Mouse (Mus musculus) midbrain, embryonic 13.5 days (tissue): ENCODE measurements at regions not wholly inside any gene's neighbourhood (a gene's known extent, or its start where the extent isn't known, plus 50 kb on each side); places are given as distances from the start of the nearest gene placed in this dataset.

Source experiments
- ATAC-seq: fragments of 200-750 bp; cut with Nextera tagmentation; 2 replicates; pipeline ENCODE4 v1.8.0; 2017; ENCODE audit warnings: mild to moderate bottlenecking, moderate TSS enrichment, moderate library complexity
- H3K27ac ChIP-seq: fragments of 300-500 bp; sonication (generic); 2 replicates; pipeline ENCODE4 v1.5.1; 2015; ENCODE audit warnings: inconsistent platforms, mild to moderate bottlenecking, moderate library complexity
- H3K27me3 ChIP-seq: fragments of 300-500 bp; sonication (generic); 2 replicates; pipeline ENCODE4 v1.6.1; 2015; ENCODE audit warnings: mild to moderate bottlenecking, inconsistent platforms
- H3K36me3 ChIP-seq: fragments of 300-500 bp; sonication (generic); 2 replicates; pipeline ENCODE4 v1.6.1; 2015; ENCODE audit warnings: mild to moderate bottlenecking, inconsistent platforms
- H3K4me1 ChIP-seq: fragments of 300-500 bp; sonication (generic); replicated peaks from 2 replicates; pipeline ENCODE4 v1.6.1; 2015; ENCODE audit warnings: inconsistent platforms
- H3K4me2 ChIP-seq: fragments of 300-500 bp; sonication (generic); replicated peaks from 2 replicates; pipeline ENCODE4 v1.6.1; 2015; ENCODE audit warnings: moderate library complexity, mild to moderate bottlenecking, inconsistent platforms
- H3K4me3 ChIP-seq: fragments of 300-500 bp; sonication (generic); replicated peaks from 2 replicates; pipeline ENCODE4 v1.5.1; 2015; ENCODE audit warnings: mild to moderate bottlenecking, inconsistent platforms
- H3K9ac ChIP-seq: fragments of 300-500 bp; sonication (generic); replicated peaks from 2 replicates; pipeline ENCODE4 v1.6.1; 2015; ENCODE audit warnings: mild to moderate bottlenecking, inconsistent platforms
- H3K9me3 ChIP-seq: fragments of 300-500 bp; sonication (generic); 2 replicates; pipeline ENCODE4 v1.6.1; 2016; ENCODE audit warnings: mild to moderate bottlenecking, inconsistent platforms
- WGBS: fragments of 180-500 bp; shearing (Covaris S2); methylation state at CpG from one replicate; pipeline ENCODE4 v1.1.7; 2015; 5-methylcytosine and 5-hydroxymethylcytosine counted together

- Histone ChIP-seq H3K4me1 (no peaks in the 10 kb centered on the region), H3K9me3 (no peaks in the 10 kb centered on the region; the same call in 1 of the 2 replicates), H3K27ac (no peak overlapping the region), H3K4me3 (no peak overlapping the region), H3K36me3 (no peaks in the 10 kb centered on the region), H3K9ac (no peak overlapping the region), H3K4me2 (no peak overlapping the region), H3K27me3 (no peaks in the 10 kb centered on the region)
- no peak for ATAC-seq
- 92% methylated on average over 6 of the region's 6 CpGs for WGBS
Measured at GRCm38 (mm10) chr8:115824478-115824785, 116.8 kb upstream of the Maf start.

DNA sequence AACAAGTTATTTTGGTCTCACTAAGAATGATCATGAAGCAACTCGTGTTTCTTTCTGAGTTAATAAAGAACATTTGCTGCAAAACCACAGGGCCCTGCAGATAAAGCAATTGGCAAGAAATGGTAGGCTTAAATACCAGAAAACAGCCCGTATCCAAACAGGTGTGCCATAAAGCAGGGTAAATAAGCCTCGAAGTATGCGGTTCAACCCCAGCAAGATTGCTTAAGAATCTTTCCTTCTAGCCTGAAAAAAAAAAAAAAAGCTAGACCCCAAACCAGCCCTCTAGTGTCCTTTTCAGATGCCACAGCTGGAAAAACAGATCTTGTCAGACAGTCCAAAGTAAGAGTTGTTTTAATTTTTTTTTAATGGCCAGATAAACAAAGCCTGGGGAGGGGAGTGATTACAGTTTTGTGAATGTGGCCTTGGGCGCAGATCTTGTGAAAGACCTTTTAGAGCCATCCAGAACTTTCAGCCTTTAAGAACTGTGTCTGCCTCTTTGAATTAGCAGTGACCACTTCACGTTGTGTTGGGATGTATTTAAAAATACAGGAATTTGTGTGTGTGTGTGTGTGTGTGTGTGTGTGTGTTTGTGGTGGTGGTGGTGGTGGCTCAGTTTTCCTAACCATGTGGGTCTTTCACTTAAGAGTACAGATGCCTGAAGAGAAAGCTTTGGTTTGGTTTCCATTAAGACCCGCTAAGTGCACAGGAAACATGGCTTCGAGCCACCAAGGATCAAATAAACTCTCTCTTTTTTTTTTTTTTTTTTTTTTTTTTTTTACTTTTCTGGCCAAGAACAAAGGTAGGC is 116.3 kb upstream of the Maf start:
- Histone ChIP-seq H3K27ac (no peak overlapping the region), H3K4me2 (no peak overlapping the region), H3K4me1 (no peaks in the 10 kb centered on the region), H3K4me3 (no peak overlapping the region), H3K36me3 (no peaks in the 10 kb centered on the region), H3K9me3 (no peaks in the 10 kb centered on the region; the same call in 1 of the 2 replicates), H3K27me3 (no peaks in the 10 kb centered on the region), H3K9ac (no peak overlapping the region)
- no peak for ATAC-seq
- 87% methylated on average over 8 of the region's 8 CpGs for WGBS

- no peaks in the 10 kb centered on the region for H3K36me3 ChIP-seq
- no peak overlapping the region for H3K9ac ChIP-seq
- no peaks in the 10 kb centered on the region for H3K27me3 ChIP-seq
- no peaks in the 10 kb centered on the region for H3K9me3 ChIP-seq
- no peak for ATAC-seq
- H3K4me3 ChIP-seq, result no peak overlapping the region
- no peak overlapping the region for H3K4me2 ChIP-seq
- WGBS, result 72% methylated on average over 4 of the region's 4 CpGs
- H3K4me1 ChIP-seq, result no peaks in the 10 kb centered on the region
- H3K27ac ChIP-seq, result no peak overlapping the region
Measured at GRCm38 (mm10) chr8:115813426-115813825, 105.8 kb upstream of the Maf start.

GRCm38 (mm10) chr8:115806579-115806978 is 99.0 kb upstream of the Maf start:
- Histone ChIP-seq H3K27me3 (no peaks in the 10 kb centered on the region), H3K9ac (no peak overlapping the region), H3K4me1 (no peaks in the 10 kb centered on the region; the same call in 1 of the 2 replicates), H3K9me3 (no peaks in the 10 kb centered on the region), H3K36me3 (no peaks in the 10 kb centered on the region), H3K4me2 (no peak overlapping the region), H3K27ac (no peak overlapping the region), H3K4me3 (no peak overlapping the region)
- no peak for ATAC-seq
- WGBS, result 48% methylated on average over 9 of the region's 9 CpGs

DNA sequence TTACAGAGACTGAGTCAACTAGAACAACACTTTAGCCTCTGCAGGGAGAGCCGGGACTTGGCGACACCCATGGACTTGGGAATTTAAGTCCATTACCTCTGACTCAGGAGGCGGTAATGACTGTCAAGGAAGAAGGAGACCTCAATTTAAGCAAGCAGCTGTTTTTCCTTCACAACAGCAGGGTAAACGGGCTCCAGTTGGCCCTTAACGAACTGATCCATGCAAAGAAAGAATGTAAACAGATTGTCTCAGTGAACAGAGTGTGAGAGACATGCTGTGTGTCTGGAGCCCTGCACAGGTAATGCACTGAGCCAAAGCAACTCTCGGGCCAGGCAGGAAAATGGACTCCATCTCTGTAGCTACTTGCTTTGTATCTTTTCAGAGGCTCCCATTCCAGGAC is 98.5 kb upstream of the Maf start:
- ATAC-seq, result no peak
- H3K4me1 ChIP-seq, result no peaks in the 10 kb centered on the region; the same call in 1 of the 2 replicates
- H3K9ac ChIP-seq, result no peak overlapping the region
- WGBS, result 75% methylated on average over 6 of the region's 6 CpGs
- no peaks in the 10 kb centered on the region for H3K9me3 ChIP-seq
- H3K27ac ChIP-seq, result no peak overlapping the region
- no peak overlapping the region for H3K4me3 ChIP-seq
- no peaks in the 10 kb centered on the region for H3K36me3 ChIP-seq
- H3K4me2 ChIP-seq, result no peak overlapping the region
- no peaks in the 10 kb centered on the region for H3K27me3 ChIP-seq

GRCm38 (mm10) chr8:115793587-115793986 is 86.0 kb upstream of the Maf start:
- no peaks in the 10 kb centered on the region for H3K27me3 ChIP-seq
- H3K9ac ChIP-seq, result no peak overlapping the region
- no peaks in the 10 kb centered on the region for H3K9me3 ChIP-seq
- ATAC-seq, result no peak
- 87% methylated on average over 1 of the region's 1 CpGs for WGBS
- no peaks in the 10 kb centered on the region for H3K36me3 ChIP-seq
- H3K4me2 ChIP-seq, result no peak overlapping the region
- H3K4me1 ChIP-seq, result no peaks in the 10 kb centered on the region
- no peak overlapping the region for H3K27ac ChIP-seq
- H3K4me3 ChIP-seq, result no peak overlapping the region

GRCm38 (mm10) chr8:115788421-115788820 is 80.8 kb upstream of the Maf start:
- no peak overlapping the region for H3K9ac ChIP-seq
- H3K27me3 ChIP-seq, result no peaks in the 10 kb centered on the region
- 0 out of 2 replicates have a peak, but pooled peaks cover 3% of the 10 kb centered on the region for H3K9me3 ChIP-seq
- no peak for ATAC-seq
- no peak overlapping the region for H3K4me3 ChIP-seq
- H3K27ac ChIP-seq, result no peak overlapping the region
- H3K4me2 ChIP-seq, result no peak overlapping the region
- no peaks in the 10 kb centered on the region for H3K36me3 ChIP-seq
- H3K4me1 ChIP-seq, result no peaks in the 10 kb centered on the region
- 48% methylated on average over 6 of the region's 6 CpGs for WGBS

DNA sequence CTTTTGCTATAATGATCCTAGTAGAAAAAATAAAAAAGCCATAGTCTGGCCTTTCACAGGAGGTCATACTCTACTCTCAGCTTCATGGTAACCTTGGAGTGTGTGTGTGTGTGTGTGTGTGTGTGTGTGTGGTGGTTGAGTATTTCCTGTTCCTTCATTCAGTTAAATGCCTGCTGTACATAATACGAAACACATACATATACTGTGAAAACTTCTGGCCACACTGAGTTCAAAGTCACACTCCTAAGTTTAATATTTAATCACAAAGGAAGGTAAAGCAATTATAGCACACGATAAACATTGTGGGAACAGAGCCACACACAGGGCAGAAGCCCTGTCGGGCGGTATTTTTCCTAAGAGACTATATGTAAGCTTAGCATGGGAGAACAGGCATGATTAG is 78.6 kb upstream of the Maf start:
- no peaks in the 10 kb centered on the region for H3K4me1 ChIP-seq
- H3K36me3 ChIP-seq, result no peaks in the 10 kb centered on the region
- 0 out of 2 replicates have a peak, but pooled peaks cover 3% of the 10 kb centered on the region for H3K9me3 ChIP-seq
- no peak overlapping the region for H3K4me2 ChIP-seq
- H3K4me3 ChIP-seq, result no peak overlapping the region
- no peak overlapping the region for H3K27ac ChIP-seq
- 93% methylated on average over 4 of the region's 4 CpGs for WGBS
- no peaks in the 10 kb centered on the region for H3K27me3 ChIP-seq
- H3K9ac ChIP-seq, result no peak overlapping the region
- ATAC-seq, result no peak

DNA sequence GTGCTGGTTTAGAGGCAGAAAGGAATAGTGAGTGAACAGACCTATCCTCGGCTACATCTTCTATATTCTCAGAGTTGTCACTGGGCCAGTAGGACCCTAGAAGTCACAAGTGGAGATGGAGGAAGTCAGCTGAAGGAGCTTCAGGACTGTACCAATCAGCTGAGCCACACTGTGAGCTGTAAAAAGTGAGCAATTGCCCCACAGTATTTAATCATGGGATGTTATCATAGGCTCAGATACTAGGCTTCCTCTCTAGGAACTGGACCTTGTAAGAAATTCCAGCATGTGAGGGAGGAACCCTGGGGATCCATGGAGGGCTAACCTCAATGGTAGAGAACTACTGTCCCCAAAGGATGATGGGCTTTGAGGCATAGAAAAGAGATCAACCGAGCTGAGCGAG is 78.2 kb upstream of the Maf start:
- 0 out of 2 replicates have a peak, but pooled peaks cover 3% of the 10 kb centered on the region for H3K9me3 ChIP-seq
- 95% methylated on average over 3 of the region's 3 CpGs for WGBS
- no peak for ATAC-seq

GRCm38 (mm10) chr8:115783364-115783763 is 75.8 kb upstream of the Maf start:
- Histone ChIP-seq H3K4me2 (no peak overlapping the region), H3K9me3 (0 out of 2 replicates have a peak, but pooled peaks cover 3% of the 10 kb centered on the region), H3K36me3 (no peaks in the 10 kb centered on the region), H3K4me3 (no peak overlapping the region), H3K27me3 (no peaks in the 10 kb centered on the region), H3K4me1 (no peaks in the 10 kb centered on the region), H3K27ac (no peak overlapping the region), H3K9ac (no peak overlapping the region)
- no peak for ATAC-seq
- 84% methylated on average over 6 of the region's 6 CpGs for whole genome bisulfite sequencing

More for the DNA sequence above, 78.2 kb upstream of the Maf start:
- Histone ChIP-seq H3K27me3 (no peaks in the 10 kb centered on the region), H3K9ac (no peak overlapping the region), H3K4me1 (no peaks in the 10 kb centered on the region), H3K27ac (no peak overlapping the region), H3K4me3 (no peak overlapping the region), H3K36me3 (no peaks in the 10 kb centered on the region), H3K4me2 (no peak overlapping the region)

- H3K4me2 ChIP-seq, result no peak overlapping the region
- no peak overlapping the region for H3K27ac ChIP-seq
- no peaks in the 10 kb centered on the region for H3K9me3 ChIP-seq
- 100% methylated on average over 1 of the region's 1 CpGs for WGBS
- no peaks in the 10 kb centered on the region for H3K4me1 ChIP-seq
- H3K4me3 ChIP-seq, result no peak overlapping the region
- no peak for ATAC-seq
- no peak overlapping the region for H3K9ac ChIP-seq
- H3K27me3 ChIP-seq, result no peaks in the 10 kb centered on the region
- H3K36me3 ChIP-seq, result no peaks in the 10 kb centered on the region
Measured at GRCm38 (mm10) chr8:115778433-115778832, 70.8 kb upstream of the Maf start.

DNA sequence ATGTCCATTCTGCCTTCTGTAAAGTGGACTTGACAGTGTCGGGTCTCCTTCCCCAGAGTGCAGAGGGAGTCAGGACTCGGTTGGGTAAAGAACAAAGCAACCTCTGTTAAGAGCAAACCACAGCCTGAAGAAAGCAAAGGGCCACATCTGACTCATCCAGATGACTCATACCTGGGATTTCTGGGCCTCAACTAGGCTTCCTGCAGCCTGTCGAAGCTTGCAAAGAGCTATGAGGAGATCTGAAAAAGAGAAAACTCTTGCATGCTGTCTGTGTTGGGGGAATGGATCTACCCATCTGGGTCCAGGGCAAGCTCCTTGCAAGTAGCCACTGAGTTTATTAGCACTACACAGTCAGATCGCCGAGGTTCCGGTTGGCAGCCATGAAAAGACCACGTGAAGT is 63.5 kb upstream of the Maf start:
- 91% methylated on average over 7 of the region's 7 CpGs for WGBS
- no peak for ATAC-seq
- H3K4me1 ChIP-seq, result peaks cover 7% of the 10 kb centered on the region
- no peak overlapping the region for H3K4me3 ChIP-seq
- no peak overlapping the region for H3K27ac ChIP-seq
- H3K9ac ChIP-seq, result no peak overlapping the region
- no peaks in the 10 kb centered on the region for H3K36me3 ChIP-seq
- H3K9me3 ChIP-seq, result no peaks in the 10 kb centered on the region
- no peak overlapping the region for H3K4me2 ChIP-seq
- no peaks in the 10 kb centered on the region for H3K27me3 ChIP-seq

- Histone ChIP-seq H3K4me3 (no peak overlapping the region), H3K27ac (no peak overlapping the region), H3K4me2 (no peak overlapping the region), H3K4me1 (peaks cover 8% of the 10 kb centered on the region), H3K9me3 (no peaks in the 10 kb centered on the region), H3K27me3 (no peaks in the 10 kb centered on the region), H3K36me3 (no peaks in the 10 kb centered on the region), H3K9ac (no peak overlapping the region)
- ATAC-seq, result no peak
- 90% methylated on average over 4 of the region's 4 CpGs for WGBS
Measured at GRCm38 (mm10) chr8:115768631-115769030, 61.0 kb upstream of the Maf start.
